Mouse (Mus musculus) midbrain, embryonic 15.5 days (tissue): Measurements from ENCODE around the gene Ndufv3. TPM values are rescaled to one million over a fixed set of nuclear protein-coding genes. Genes with fewer than 3 reads are reported as not detected.

Experiments
- ATAC-seq: fragments of 200-750 bp; cut with Nextera tagmentation; replicated peaks from 2 replicates; pipeline ENCODE4 v1.8.0; 2017; ENCODE audit warnings: moderate TSS enrichment
- H3K27ac ChIP-seq: fragments of 300-500 bp; sonication (generic); 2 replicates; pipeline ENCODE4 v1.5.1; 2015; ENCODE audit warnings: mild to moderate bottlenecking, inconsistent platforms
- H3K27me3 ChIP-seq: fragments of 300-500 bp; sonication (generic); replicated peaks from 2 replicates; pipeline ENCODE4 v1.6.1; 2015; ENCODE audit warnings: inconsistent platforms
- H3K36me3 ChIP-seq: fragments of 300-500 bp; sonication (generic); replicated peaks from 2 replicates; pipeline ENCODE4 v1.6.1; 2015; ENCODE audit warnings: inconsistent platforms
- H3K4me1 ChIP-seq: fragments of 300-500 bp; sonication (generic); 2 replicates; pipeline ENCODE4 v1.6.1; 2015; ENCODE audit warnings: inconsistent platforms
- H3K4me2 ChIP-seq: fragments of 300-500 bp; sonication (generic); 2 replicates; pipeline ENCODE4 v1.6.1; 2015; ENCODE audit warnings: inconsistent platforms, mild to moderate bottlenecking, moderate library complexity
- H3K4me3 ChIP-seq: fragments of 300-500 bp; sonication (generic); 2 replicates; pipeline ENCODE4 v1.5.1; 2015; ENCODE audit warnings: mild to moderate bottlenecking, inconsistent platforms
- H3K9ac ChIP-seq: fragments of 300-500 bp; sonication (generic); 2 replicates; pipeline ENCODE4 v1.6.1; 2015; ENCODE audit warnings: mild to moderate bottlenecking, inconsistent platforms
- H3K9me3 ChIP-seq: fragments of 300-500 bp; sonication (generic); 2 replicates; pipeline ENCODE4 v1.6.1; 2016; ENCODE audit warnings: inconsistent platforms
- WGBS: fragments of 180-500 bp; shearing (Covaris S2); methylation state at CpG from one replicate; pipeline ENCODE4 v1.1.7; 2015; ENCODE audit warnings: mixed read lengths; 5-methylcytosine and 5-hydroxymethylcytosine counted together
- polyA plus RNA-seq: library from polyadenylated mRNA; unstranded; fragments of >200 nt; fragmentation: Nextera tagmentation; extraction: Ambion mirVana; gene quantifications from 2 replicates; pipeline ENCODE4 v1.2.1, GENCODE M21; 2015

The Ndufv3 gene
- polyA plus RNA-seq, 1 experiment from 2014 or later, result 433 TPM

GRCm38 (mm10) chr17:31499725-31500124 is 20.2 kb upstream of the Ndufv3 start:
- Histone ChIP-seq H3K4me2 (no peak overlapping the region), H3K4me3 (no peak overlapping the region), H3K27ac (no peak overlapping the region), H3K4me1 (no peaks in the 10 kb centered on the region), H3K36me3 (peaks cover 60% of the 10 kb centered on the region), H3K27me3 (no peaks in the 10 kb centered on the region), H3K9ac (no peak overlapping the region), H3K9me3 (no peaks in the 10 kb centered on the region)
- 96% methylated on average over 12 of the region's 12 CpGs for WGBS
- ATAC-seq, result no peak

GRCm38 (mm10) chr17:31500416-31500815 is 19.5 kb upstream of the Ndufv3 start:
- WGBS, result 90% methylated on average over 8 of the region's 8 CpGs
- H3K9ac ChIP-seq, result no peak overlapping the region
- no peak overlapping the region for H3K4me2 ChIP-seq
- peaks cover 56% of the 10 kb centered on the region for H3K36me3 ChIP-seq
- no peak overlapping the region for H3K27ac ChIP-seq
- H3K27me3 ChIP-seq, result no peaks in the 10 kb centered on the region
- no peak for ATAC-seq
- H3K4me1 ChIP-seq, result no peaks in the 10 kb centered on the region
- H3K4me3 ChIP-seq, result no peak overlapping the region
- no peaks in the 10 kb centered on the region for H3K9me3 ChIP-seq

- ATAC-seq, result no peak
- H3K9me3 ChIP-seq, result no peaks in the 10 kb centered on the region
- H3K4me2 ChIP-seq, result no peak overlapping the region
- H3K27me3 ChIP-seq, result no peaks in the 10 kb centered on the region
- no peaks in the 10 kb centered on the region for H3K4me1 ChIP-seq
- no peak overlapping the region for H3K9ac ChIP-seq
- H3K36me3 ChIP-seq, result peaks cover 54% of the 10 kb centered on the region
- 87% methylated on average over 3 of the region's 3 CpGs for WGBS
- H3K27ac ChIP-seq, result no peak overlapping the region
- no peak overlapping the region for H3K4me3 ChIP-seq
Measured at GRCm38 (mm10) chr17:31500908-31501307, 19.0 kb upstream of the Ndufv3 start.

- H3K9me3 ChIP-seq, result no peaks in the 10 kb centered on the region
- H3K4me3 ChIP-seq, result no peak overlapping the region
- no peak overlapping the region for H3K4me2 ChIP-seq
- no peak overlapping the region for H3K9ac ChIP-seq
- no peaks in the 10 kb centered on the region for H3K4me1 ChIP-seq
- no peak for ATAC-seq
- 92% methylated on average over 12 of the region's 12 CpGs for whole genome bisulfite sequencing
- peaks cover 47% of the 10 kb centered on the region for H3K36me3 ChIP-seq
- H3K27ac ChIP-seq, result no peak overlapping the region
- H3K27me3 ChIP-seq, result no peaks in the 10 kb centered on the region
Measured at GRCm38 (mm10) chr17:31502261-31502927, 17.5 kb upstream of the Ndufv3 start.

DNA sequence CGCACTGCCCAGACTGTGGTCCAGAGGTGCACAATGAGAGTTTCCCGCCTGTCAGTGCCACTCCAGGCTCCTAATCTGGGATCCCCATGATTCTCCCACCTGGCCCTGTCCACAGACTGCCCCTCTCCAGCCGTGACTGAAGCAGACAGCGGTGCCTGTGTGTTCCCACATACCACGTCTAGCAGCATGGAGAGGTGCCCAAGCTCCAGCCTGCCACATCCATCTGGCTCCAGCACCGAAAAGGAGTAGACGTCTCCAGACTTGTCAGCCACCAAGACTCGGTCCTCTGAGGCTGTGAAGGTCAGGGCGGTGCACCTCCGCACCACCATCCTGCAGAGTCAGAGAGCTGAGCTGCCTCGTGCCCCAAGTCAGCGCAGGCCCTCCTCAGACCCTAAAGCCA is 16.6 kb upstream of the Ndufv3 start:
- H3K9me3 ChIP-seq, result no peaks in the 10 kb centered on the region
- WGBS, result 90% methylated on average over 12 of the region's 12 CpGs
- H3K9ac ChIP-seq, result no peak overlapping the region
- H3K4me3 ChIP-seq, result no peak overlapping the region
- ATAC-seq, result no peak
- peaks cover 45% of the 10 kb centered on the region for H3K36me3 ChIP-seq
- H3K4me2 ChIP-seq, result no peak overlapping the region
- no peaks in the 10 kb centered on the region for H3K27me3 ChIP-seq
- no peak overlapping the region for H3K27ac ChIP-seq
- no peaks in the 10 kb centered on the region for H3K4me1 ChIP-seq

DNA sequence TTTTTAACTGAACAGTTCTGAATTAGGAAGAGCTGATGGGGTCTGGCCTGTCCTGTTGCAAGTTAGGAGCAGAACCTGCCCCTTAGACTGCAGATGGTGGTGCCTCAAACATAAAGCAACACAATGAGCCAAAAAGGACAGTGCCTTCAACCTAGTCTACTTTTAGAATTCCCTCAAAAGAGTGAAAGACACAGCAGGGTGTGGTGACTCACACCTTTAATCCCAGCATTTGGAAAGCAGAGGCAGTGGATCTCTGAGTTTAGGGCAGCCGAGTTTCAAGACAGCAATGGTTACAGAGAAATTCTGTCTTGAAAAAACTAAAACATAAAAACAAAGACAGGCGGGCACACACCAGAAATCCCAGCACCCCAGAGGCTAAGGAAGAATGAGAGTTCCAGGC is 16.0 kb upstream of the Ndufv3 start:
- WGBS, result 77% methylated on average over 2 of the region's 2 CpGs
- H3K9ac ChIP-seq, result no peak overlapping the region
- no peaks in the 10 kb centered on the region for H3K9me3 ChIP-seq
- no peaks in the 10 kb centered on the region for H3K4me1 ChIP-seq
- H3K27ac ChIP-seq, result no peak overlapping the region
- H3K36me3 ChIP-seq, result peaks cover 39% of the 10 kb centered on the region
- no peak for ATAC-seq
- H3K27me3 ChIP-seq, result no peaks in the 10 kb centered on the region
- no peak overlapping the region for H3K4me3 ChIP-seq
- H3K4me2 ChIP-seq, result no peak overlapping the region

DNA sequence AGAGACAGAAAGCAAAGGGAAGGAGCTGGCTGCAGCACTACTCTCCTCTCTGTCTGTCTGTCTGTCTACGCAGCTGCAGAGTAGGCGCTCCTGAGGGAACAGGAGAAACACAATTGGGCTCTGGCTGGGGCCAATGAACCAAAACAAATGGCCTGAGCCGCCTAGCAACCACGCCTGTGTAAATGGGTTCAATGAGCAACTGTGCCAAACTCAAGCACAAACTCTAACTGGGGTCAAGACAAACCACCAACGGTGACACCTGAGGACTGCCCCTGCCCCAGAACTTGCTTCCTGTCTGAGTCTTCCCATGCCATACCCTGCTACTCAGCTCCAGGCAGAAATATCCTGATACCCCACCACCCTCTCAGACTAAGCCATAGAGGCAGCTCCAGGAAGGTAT is 14.9 kb upstream of the Ndufv3 start:
- peaks cover 36% of the 10 kb centered on the region for H3K36me3 ChIP-seq
- 56% methylated on average over 5 of the region's 5 CpGs for WGBS
- no peaks in the 10 kb centered on the region for H3K27me3 ChIP-seq
- no peak overlapping the region for H3K9ac ChIP-seq
- no peaks in the 10 kb centered on the region for H3K9me3 ChIP-seq
- no peak for ATAC-seq
- H3K4me3 ChIP-seq, result no peak overlapping the region
- no peaks in the 10 kb centered on the region for H3K4me1 ChIP-seq
- H3K27ac ChIP-seq, result no peak overlapping the region
- no peak overlapping the region for H3K4me2 ChIP-seq

- H3K4me1 ChIP-seq, result peaks cover 8% of the 10 kb centered on the region
- no peak for ATAC-seq
- H3K9me3 ChIP-seq, result no peaks in the 10 kb centered on the region
- H3K9ac ChIP-seq, result no peak overlapping the region
- no peaks in the 10 kb centered on the region for H3K27me3 ChIP-seq
- 87% methylated on average over 7 of the region's 7 CpGs for WGBS
- no peak overlapping the region for H3K4me2 ChIP-seq
- no peak overlapping the region for H3K4me3 ChIP-seq
- H3K36me3 ChIP-seq, result peaks cover 35% of the 10 kb centered on the region
- no peak overlapping the region for H3K27ac ChIP-seq
Measured at GRCm38 (mm10) chr17:31506282-31506681, 13.6 kb upstream of the Ndufv3 start.

GRCm38 (mm10) chr17:31510944-31511343 is 9.0 kb upstream of the Ndufv3 start:
- Histone ChIP-seq H3K36me3 (peaks cover 12% of the 10 kb centered on the region), H3K4me2 (peak overlapping the region; percentile 88), H3K9me3 (no peaks in the 10 kb centered on the region), H3K27ac (no peak overlapping the region), H3K4me3 (peak overlapping the region; percentile 99), H3K4me1 (peaks cover 18% of the 10 kb centered on the region), H3K27me3 (no peaks in the 10 kb centered on the region), H3K9ac (no peak overlapping the region)
- no peak for ATAC-seq
- WGBS, result 98% methylated on average over 6 of the region's 6 CpGs

GRCm38 (mm10) chr17:31511792-31512495 is 8.0 kb upstream of the Ndufv3 start:
- under 1% methylated on average over 56 of the region's 56 CpGs for WGBS
- Histone ChIP-seq H3K9ac (peak overlapping the region; percentile 76), H3K27me3 (no peaks in the 10 kb centered on the region), H3K9me3 (no peaks in the 10 kb centered on the region), H3K4me2 (peak overlapping the region; percentile 88), H3K27ac (peak overlapping the region; percentile 91), H3K36me3 (peaks cover 8% of the 10 kb centered on the region), H3K4me1 (peaks cover 18% of the 10 kb centered on the region), H3K4me3 (peak overlapping the region; percentile 99)
- ATAC-seq, result peak; percentile 98

DNA sequence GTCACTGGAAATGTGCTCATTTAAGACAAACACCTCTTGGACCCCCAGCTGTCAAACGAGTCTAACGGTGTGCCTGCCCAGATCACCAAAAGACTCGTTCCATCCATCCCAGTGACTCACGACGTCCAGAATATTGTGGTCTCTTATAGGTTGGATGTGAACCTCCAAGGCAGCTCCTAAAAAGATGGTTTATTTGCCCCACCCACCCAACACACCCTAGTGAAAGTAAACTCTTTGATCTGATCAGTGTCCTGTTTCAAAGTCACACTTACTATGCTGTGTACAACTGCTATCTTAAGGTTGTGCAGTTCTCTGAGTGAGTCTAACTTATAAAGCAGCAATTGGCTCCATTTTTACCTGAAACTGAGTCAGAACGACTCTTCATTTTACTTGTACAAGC is 7.3 kb upstream of the Ndufv3 start:
- peak; percentile 15; the same call in 1 of the 2 replicates for ATAC-seq
- Histone ChIP-seq H3K9ac (peak overlapping the region; percentile 76), H3K4me2 (peak overlapping the region; percentile 88), H3K36me3 (peaks cover 6% of the 10 kb centered on the region), H3K4me3 (peak overlapping the region; percentile 99), H3K27me3 (no peaks in the 10 kb centered on the region), H3K27ac (peak overlapping the region; percentile 91), H3K4me1 (peaks cover 18% of the 10 kb centered on the region), H3K9me3 (no peaks in the 10 kb centered on the region)
- WGBS, result 19% methylated on average over 6 of the region's 6 CpGs

- ATAC-seq, result no peak
- Histone ChIP-seq H3K4me2 (no peak overlapping the region), H3K4me1 (peaks cover 24% of the 10 kb centered on the region), H3K9me3 (no peaks in the 10 kb centered on the region), H3K36me3 (peaks cover 3% of the 10 kb centered on the region; the same call in 1 of the 2 replicates), H3K9ac (no peak overlapping the region), H3K27me3 (no peaks in the 10 kb centered on the region), H3K27ac (no peak overlapping the region), H3K4me3 (no peak overlapping the region)
- WGBS, result 70% methylated on average over 1 of the region's 1 CpGs
Measured at GRCm38 (mm10) chr17:31514696-31515095, 5.2 kb upstream of the Ndufv3 start.
